Mouse (Mus musculus) heart, postnatal 36 days (tissue): ENCODE data around the gene Zfp367. TPM values are rescaled to one million over a fixed set of nuclear protein-coding genes. Genes with fewer than 3 reads are reported as not detected.
A peak's percentile ranks its signal among the peaks of the same experiment; 100 is the strongest.

Experiments
- DNase-seq, 2 experiments: peaks; one replicate each; pipeline ENCODE4 v3.0.0; 2021 to 2022
- intact Hi-C: fragments of 180-260 bp; cut with DNase I; formaldehyde crosslinking; loops from one replicate; pipeline ENCODE4 v1.15.1; 2025
- total RNA-seq, 2 experiments: library from RNA; stranded (reverse); gene quantifications; 2 replicates each; pipeline ENCODE4 v1.2.3; 2021

The Zfp367 gene
- total RNA-seq, 2 experiments from 2014 or later = 20.9 to 22.8 TPM

DNA sequence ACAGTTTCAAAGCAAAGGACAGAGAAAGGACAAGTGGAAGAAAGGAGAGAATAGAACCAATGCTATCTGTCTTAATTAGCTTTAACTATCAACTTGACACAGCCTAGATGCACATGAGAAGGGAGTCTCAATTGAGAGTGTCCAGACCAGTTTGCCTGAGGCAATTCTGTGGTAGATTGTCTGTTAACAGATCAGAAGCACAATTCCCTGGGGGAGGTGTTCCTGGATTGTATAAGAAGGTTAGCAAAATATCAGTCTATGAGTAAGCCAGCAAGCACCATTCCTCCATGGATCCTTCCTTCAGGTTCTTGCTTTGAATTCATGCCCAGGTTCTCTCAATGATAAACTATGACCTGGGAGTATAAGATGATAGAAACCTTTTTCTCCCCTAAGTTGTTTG, 4.0 kb upstream of the Zfp367 start:
- DNase-seq = no peak
- intact Hi-C loops = loop anchor here (10.0 kb wide), 1 partner anchor 592 kb away; no protein-coding TSS in a partner anchor

DNA sequence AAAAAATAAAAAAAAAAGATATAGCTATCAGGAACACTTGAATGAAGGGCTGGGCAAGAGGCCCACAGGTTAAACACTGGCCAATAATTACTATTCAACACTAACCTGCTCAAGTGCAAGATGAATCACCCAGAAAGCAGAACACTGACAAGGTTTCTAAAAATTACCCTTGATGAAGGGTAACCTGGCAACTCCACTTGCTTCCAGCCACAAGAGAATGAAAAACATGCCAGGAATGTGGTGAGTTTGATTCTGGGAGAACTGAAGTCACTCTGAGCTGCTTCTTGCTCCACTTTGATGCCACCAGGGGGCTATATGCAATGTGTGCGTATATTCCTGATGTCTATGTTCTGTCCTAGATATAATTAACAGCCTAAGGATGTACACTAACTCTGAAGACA, 2.2 kb upstream of the Zfp367 start:
- intact Hi-C loops = loop anchor here (10.0 kb wide), 1 partner anchor 590 kb away; no protein-coding TSS in a partner anchor
- DNase-seq = no peak

GRCm38 (mm10) chr13:64154651-64155050, 1.6 kb upstream of the Zfp367 start:
- intact Hi-C loops = loop anchor here (10.0 kb wide), 1 partner anchor 590 kb away; no protein-coding TSS in a partner anchor

GRCm38 (mm10) chr13:64153751-64154267, 807 bp upstream of the Zfp367 start:
- DNase-seq = peak; percentile 53 to 68
- intact Hi-C loops = loop anchor here (10.0 kb wide), 1 partner anchor 589 kb away; no protein-coding TSS in a partner anchor

More at GRCm38 (mm10) chr13:64154651-64155050, 1.6 kb upstream of the Zfp367 start:
- no peak for DNase-seq

DNA sequence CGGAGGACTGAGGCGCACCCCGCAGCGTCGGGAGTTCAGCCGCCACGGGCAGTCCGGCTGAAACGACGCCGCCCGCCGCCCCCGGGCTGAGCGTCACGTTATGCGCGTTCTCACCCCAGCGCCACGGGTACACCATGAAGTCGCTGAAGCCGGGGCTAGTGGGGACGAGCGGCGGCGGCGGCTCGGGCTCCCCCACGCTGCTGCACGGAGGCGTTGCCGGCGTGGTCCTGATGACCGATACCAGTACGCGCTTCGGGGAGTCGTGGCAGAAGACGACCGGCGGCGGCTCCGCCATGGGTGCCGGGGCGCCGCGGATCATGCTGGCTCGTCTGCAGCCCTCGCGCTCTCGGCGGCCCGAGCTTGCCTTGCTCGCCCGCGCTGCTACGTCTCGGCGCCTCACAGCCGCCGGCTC, 325 bp downstream of the Zfp367 start:
- intact Hi-C loops = loop anchor here (10.0 kb wide), 1 partner anchor 588 kb away; no protein-coding TSS in a partner anchor
- no peak for DNase-seq

DNA sequence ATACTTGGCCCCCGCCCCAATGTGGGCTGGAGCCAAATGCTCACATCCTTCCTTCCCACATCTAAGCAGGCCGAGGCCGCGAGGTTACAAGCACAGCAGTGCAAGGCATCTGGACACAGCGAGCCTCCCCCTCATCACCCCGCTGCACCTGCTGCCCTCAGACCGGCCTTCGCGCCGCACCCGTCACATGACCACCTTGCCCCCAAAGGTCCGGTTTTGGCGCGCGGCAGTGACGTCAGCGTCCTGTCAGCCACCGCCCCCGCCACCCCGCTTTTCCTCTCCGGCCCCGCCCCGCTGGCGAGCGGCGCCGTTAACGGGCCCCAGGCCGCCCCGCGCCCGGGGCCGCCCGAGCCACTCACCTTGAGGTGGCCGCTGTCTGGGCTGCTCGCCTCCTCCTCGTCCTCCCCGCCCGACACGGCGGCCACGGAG, 747 bp downstream of the Zfp367 start:
- intact Hi-C loops = loop anchor here (10.0 kb wide), 1 partner anchor 587 kb away; no protein-coding TSS in a partner anchor
- DNase-seq = peak; percentile 84 to 86

- DNase-seq = no peak
These were observed 2.9 kb downstream of the Zfp367 start for GRCm38 (mm10) chr13:64150121-64150520.

GRCm38 (mm10) chr13:64129616-64130375, 23.2 kb downstream of the Zfp367 start:
- intact Hi-C loops = loop anchor here (2.0 kb wide), 2 partner anchors 21 to 29 kb away; no protein-coding TSS in a partner anchor

More at GRCm38 (mm10) chr13:64150121-64150520, 2.9 kb downstream of the Zfp367 start:
- intact Hi-C loops = loop anchor here (2.0 to 10.0 kb wide), 2 partner anchors 19 to 585 kb away; no protein-coding TSS in a partner anchor

GRCm38 (mm10) chr13:64128858-64129615, 24.0 kb downstream of the Zfp367 start, which contains the start of gene Slc35d2:
TSS of gene Slc35d2 (minus strand) at chr13:64129368.
- intact Hi-C loops = loop anchor here (2.0 kb wide), 1 partner anchor 28 kb away; no protein-coding TSS in a partner anchor

More at GRCm38 (mm10) chr13:64129616-64130375, 23.2 kb downstream of the Zfp367 start:
- peak; percentile 55 to 57 for DNase-seq

GRCm38 (mm10) chr13:64126316-64126715, 26.7 kb downstream of the Zfp367 start:
- no peak for DNase-seq
- intact Hi-C loops = no loop called here

More at GRCm38 (mm10) chr13:64128858-64129615, 24.0 kb downstream of the Zfp367 start, which contains the start of gene Slc35d2:
- peak; percentile 81 to 82 for DNase-seq

GRCm38 (mm10) chr13:64124886-64125285, 28.1 kb downstream of the Zfp367 start:
- intact Hi-C loops = no loop called here
- DNase-seq = no peak

- intact Hi-C loops = no loop called here
These were observed 29.4 kb downstream of the Zfp367 start for GRCm38 (mm10) chr13:64123491-64124188.

DNA sequence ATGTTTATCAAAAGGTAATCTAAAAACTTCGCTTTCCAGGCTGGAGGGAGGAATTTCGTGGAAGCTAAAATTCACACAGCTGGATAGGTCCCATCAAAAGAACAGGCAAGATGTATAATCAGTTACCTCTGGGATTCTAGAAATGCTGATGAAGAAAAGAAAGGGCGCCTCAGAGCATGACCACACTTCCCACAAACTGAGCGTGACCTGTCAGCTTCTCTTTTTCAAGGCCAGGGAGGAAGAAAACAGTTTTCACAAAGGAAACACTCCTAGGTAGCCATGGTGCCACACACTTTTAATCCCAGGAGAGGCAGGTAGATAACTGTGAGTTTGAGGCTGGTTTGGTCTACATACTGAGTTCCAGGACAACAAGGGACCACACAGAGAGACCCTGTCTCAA, 32.2 kb downstream of the Zfp367 start:
- intact Hi-C loops = no loop called here
- DNase-seq = no peak

More at GRCm38 (mm10) chr13:64123491-64124188, 29.4 kb downstream of the Zfp367 start:
- DNase-seq = no peak

GRCm38 (mm10) chr13:64117442-64117841, 35.6 kb downstream of the Zfp367 start:
- intact Hi-C loops = no loop called here
- no peak for DNase-seq

GRCm38 (mm10) chr13:64110421-64110820, 42.6 kb downstream of the Zfp367 start:
- DNase-seq = no peak
- intact Hi-C loops = no loop called here

- intact Hi-C loops = no loop called here
- DNase-seq = no peak
These were observed 44.6 kb downstream of the Zfp367 start for GRCm38 (mm10) chr13:64108381-64108850.

DNA sequence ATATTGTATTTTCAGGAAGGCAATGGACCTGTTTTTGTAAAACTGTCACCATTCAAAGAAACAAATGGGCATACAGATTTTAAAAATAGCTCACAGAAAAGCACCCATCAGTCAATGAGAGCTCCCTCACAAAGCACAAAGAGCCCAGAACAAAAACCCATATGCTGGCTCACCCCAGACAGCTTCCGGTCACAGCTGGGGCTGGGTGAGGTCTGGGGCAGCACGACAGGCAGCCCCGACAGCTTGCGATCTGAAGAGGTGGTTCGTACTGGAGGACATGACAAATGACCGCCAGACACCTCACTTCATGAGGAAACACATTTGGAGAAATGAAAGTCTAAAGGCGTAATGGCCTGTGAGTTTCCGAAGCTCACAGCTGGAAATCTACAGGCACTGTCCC, 45.5 kb downstream of the Zfp367 start:
- no peak for DNase-seq
- intact Hi-C loops = no loop called here

DNA sequence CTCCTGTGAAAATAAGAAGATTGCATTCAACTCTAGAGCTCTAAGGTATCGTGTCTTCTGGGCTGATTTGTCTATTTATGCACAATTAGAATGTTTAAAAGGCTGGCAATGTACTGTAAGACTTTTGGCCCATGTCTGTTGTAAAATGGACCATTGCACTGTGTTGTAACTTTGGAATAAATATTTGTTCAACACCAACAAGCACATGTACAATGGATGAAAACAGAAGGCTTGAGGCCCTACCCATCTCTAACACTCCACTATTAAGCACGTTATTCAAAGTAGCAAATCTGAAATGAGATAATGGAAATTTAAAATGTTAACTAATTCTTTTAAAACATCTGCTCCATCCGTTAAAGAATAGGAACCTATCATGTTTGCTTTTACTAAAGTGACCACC, 45.9 kb downstream of the Zfp367 start:
- DNase-seq = no peak
- intact Hi-C loops = no loop called here

- no peak for DNase-seq
- intact Hi-C loops = no loop called here
These were observed 47.3 kb downstream of the Zfp367 start for GRCm38 (mm10) chr13:64105690-64106089.

DNA sequence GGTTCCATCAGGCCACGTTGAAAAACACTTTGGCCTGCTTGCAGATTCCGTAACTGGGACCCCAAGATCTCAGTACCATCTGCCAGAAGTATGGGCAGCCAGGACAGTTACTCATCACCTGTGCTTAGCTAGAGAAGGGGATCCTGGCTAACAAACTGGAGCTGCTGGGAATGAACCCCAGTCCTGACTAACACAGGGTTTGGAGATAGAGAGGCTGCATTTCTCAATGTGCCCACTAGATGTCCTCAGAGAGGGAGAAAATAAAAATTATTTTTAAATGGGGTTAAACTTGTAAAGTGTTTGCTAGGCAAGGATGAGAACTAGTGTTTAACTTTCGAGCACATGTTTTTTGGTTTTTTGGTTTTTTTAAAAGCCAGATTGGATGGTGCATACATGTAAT, 52.8 kb downstream of the Zfp367 start:
- peak; percentile 37 to 54 for DNase-seq
- intact Hi-C loops = loop anchor here (2.0 kb wide), 2 partner anchors 29 to 207 kb away; partner anchors contain the start of gene Slc35d2
